Mouse (Mus musculus): Measurements from ENCODE around the gene Hoxd9.

Hoxd9 gene

GRCm38 (mm10) chr2:74697567-74698121 is at the start of gene Hoxd9:
Gene Hoxd9, plus strand, starts transcription at chr2:74697727.
- no peak for DNase-seq (ENCODE audit: low spot score in 2 of 2)

GRCm38 (mm10) chr2:74652996-74653340 is 44.6 kb upstream of the Hoxd9 start:
- no peak for DNase-seq (ENCODE audit: low spot score in 2 of 2)

GRCm38 (mm10) chr2:74653781-74654535 is 43.6 kb upstream of the Hoxd9 start:
- no peak for DNase-seq (ENCODE audit: low spot score in 2 of 2)

- no peak for DNase-seq (ENCODE audit: low spot score in 2 of 2)
Observed at GRCm38 (mm10) chr2:74654743-74655419, 42.6 kb upstream of the Hoxd9 start.

GRCm38 (mm10) chr2:74655420-74655781 is 42.1 kb upstream of the Hoxd9 start:
- peak in 1 of 2 experiments; percentile 78 for DNase-seq (ENCODE audit: low spot score in 2 of 2)

GRCm38 (mm10) chr2:74655821-74656631 is 41.5 kb upstream of the Hoxd9 start:
- DNase-seq (ENCODE audit: low spot score in 2 of 2), result peak in 1 of 2 experiments; percentile 73

GRCm38 (mm10) chr2:74656632-74657021 is 40.9 kb upstream of the Hoxd9 start:
- no peak for DNase-seq (ENCODE audit: low spot score in 2 of 2)

- DNase-seq (ENCODE audit: low spot score in 2 of 2), result no peak
Observed at GRCm38 (mm10) chr2:74657251-74658023, 40.1 kb upstream of the Hoxd9 start.

- no peak for DNase-seq (ENCODE audit: low spot score in 2 of 2)
Observed at GRCm38 (mm10) chr2:74658024-74658666, 39.4 kb upstream of the Hoxd9 start.

- no peak for DNase-seq (ENCODE audit: low spot score in 2 of 2)
Observed at GRCm38 (mm10) chr2:74658667-74659371, 38.7 kb upstream of the Hoxd9 start.

- no peak for DNase-seq (ENCODE audit: low spot score in 2 of 2)
Observed at GRCm38 (mm10) chr2:74659507-74660005, 38.0 kb upstream of the Hoxd9 start, which contains the start of gene Evx2. Gene Evx2, minus strand, starts transcription at chr2:74659557.

- DNase-seq (ENCODE audit: low spot score in 2 of 2), result no peak
Observed at GRCm38 (mm10) chr2:74660421-74661375, 36.8 kb upstream of the Hoxd9 start.

GRCm38 (mm10) chr2:74661685-74662084 is 35.8 kb upstream of the Hoxd9 start:
- DNase-seq (ENCODE audit: low spot score in 2 of 2), result no peak

GRCm38 (mm10) chr2:74663291-74663925 is 34.1 kb upstream of the Hoxd9 start:
- DNase-seq (ENCODE audit: low spot score in 2 of 2), result no peak

- no peak for DNase-seq (ENCODE audit: low spot score in 2 of 2)
Observed at GRCm38 (mm10) chr2:74666411-74666810, 31.1 kb upstream of the Hoxd9 start.

- DNase-seq (ENCODE audit: low spot score in 2 of 2), result peak in 1 of 2 experiments; percentile 57
Observed at GRCm38 (mm10) chr2:74667191-74667841, 30.2 kb upstream of the Hoxd9 start.

- no peak for DNase-seq (ENCODE audit: low spot score in 2 of 2)
Observed at GRCm38 (mm10) chr2:74667842-74668357, 29.6 kb upstream of the Hoxd9 start, which contains the start of gene Hoxd13. Gene Hoxd13, plus strand, starts transcription at chr2:74668310.

All from spleen, postnatal 4 days (tissue).